Mouse (Mus musculus) monocyte, adult 5-6 weeks (primary cell): ENCODE data around the gene A930017K11Rik. TPM values are rescaled to one million over a fixed set of nuclear protein-coding genes. Genes with fewer than 3 reads are reported as not detected.
A peak's percentile ranks its signal among the peaks of the same experiment; 100 is the strongest.

Source experiments
- ATAC-seq: fragments of 153-309, 156-312 bp; replicated peaks from 2 replicates; pipeline ENCODE4 v1.8.0; 2017; ENCODE audit warnings: mild to moderate bottlenecking; ENCODE audit not compliant: low TSS enrichment, insufficient number of reproducible peaks, severe bottlenecking, poor library complexity, low FRiP score
- total RNA-seq: library from RNA; stranded (forward); fragments of 200-1000, 200-491, 200-594 nt; gene quantifications from 3 replicates; pipeline ENCODE4 v1.2.3, GENCODE M21; 2017

The A930017K11Rik gene
- total RNA-seq, 1 experiment from 2014 or later: not detected

GRCm38 (mm10) chr17:25943769-25944168, 8.6 kb downstream of the A930017K11Rik start:
- no peak for ATAC-seq

GRCm38 (mm10) chr17:25943221-25943620, 9.1 kb downstream of the A930017K11Rik start:
- ATAC-seq: no peak

- no peak for ATAC-seq
Measured at GRCm38 (mm10) chr17:25942597-25943151, 9.7 kb downstream of the A930017K11Rik start.

GRCm38 (mm10) chr17:25941511-25942241, 10.7 kb downstream of the A930017K11Rik start:
- ATAC-seq: peak; percentile 42; the same call in 1 of the 2 replicates

- no peak for ATAC-seq
Measured at GRCm38 (mm10) chr17:25934526-25934925, 17.8 kb downstream of the A930017K11Rik start.

- ATAC-seq: no peak
Measured at GRCm38 (mm10) chr17:25925348-25925747, 27.0 kb downstream of the A930017K11Rik start.

- ATAC-seq: no peak
Measured at GRCm38 (mm10) chr17:25922120-25922519, 30.2 kb downstream of the A930017K11Rik start.

GRCm38 (mm10) chr17:25919786-25920642, 32.4 kb downstream of the A930017K11Rik start:
- peak; percentile 95 for ATAC-seq

- ATAC-seq: no peak
Measured at GRCm38 (mm10) chr17:25919144-25919785, 33.1 kb downstream of the A930017K11Rik start, which contains the start of gene Rab40c. Gene Rab40c, minus strand, starts transcription at chr17:25919727.

- ATAC-seq: no peak
Measured at GRCm38 (mm10) chr17:25918037-25918750, 34.2 kb downstream of the A930017K11Rik start.

- ATAC-seq: no peak
Measured at GRCm38 (mm10) chr17:25916931-25917647, 35.3 kb downstream of the A930017K11Rik start.

- no peak for ATAC-seq
Measured at GRCm38 (mm10) chr17:25914295-25914694, 38.1 kb downstream of the A930017K11Rik start.

- ATAC-seq: no peak
Measured at GRCm38 (mm10) chr17:25913877-25914275, 38.5 kb downstream of the A930017K11Rik start.

GRCm38 (mm10) chr17:25913186-25913876, 39.0 kb downstream of the A930017K11Rik start:
- ATAC-seq: no peak

- no peak for ATAC-seq
Measured at GRCm38 (mm10) chr17:25911816-25912215, 40.5 kb downstream of the A930017K11Rik start.

GRCm38 (mm10) chr17:25907640-25908039, 44.7 kb downstream of the A930017K11Rik start:
- no peak for ATAC-seq

GRCm38 (mm10) chr17:25903061-25903460, 49.3 kb downstream of the A930017K11Rik start:
- peak; percentile 40; the same call in 1 of the 2 replicates for ATAC-seq
